Mouse (Mus musculus): ENCODE measurements around the gene As3mt. TPM values are rescaled to one million over a fixed set of nuclear protein-coding genes. Genes with fewer than 3 reads are reported as not detected.
"Not testable (repeated sequence)": the region's sequence is repeated elsewhere in the genome, so short reads cannot be mapped to it uniquely, and the experiment has no call there.

Gene As3mt
- polyA plus RNA-seq, 1 experiment = 2.9 TPM

- Histone ChIP-seq H3K27ac (ENCODE audit: insufficient read depth, low read length) (no peak overlapping the region), H3K4me3 (ENCODE audit: low read depth, low read length) (no peak overlapping the region), H3K9me3 (replicated peaks; ENCODE audit: control insufficient read depth, insufficient read depth, low read length, poor library complexity, severe bottlenecking) (no peaks in the 10 kb centered on the region), H3K27me3 (ENCODE audit: control insufficient read depth, insufficient read depth, low read length, poor library complexity, severe bottlenecking) (no peaks in the 10 kb centered on the region), H3K4me1 (ENCODE audit: control insufficient read depth, insufficient read depth, low read length) (no peaks in the 10 kb centered on the region), H3K9ac (ENCODE audit: low read depth, poor library complexity, severe bottlenecking) (no peak overlapping the region), H3K36me3 (ENCODE audit: control insufficient read depth, insufficient read depth, low read length, poor library complexity, severe bottlenecking) (no peaks in the 10 kb centered on the region)
- TF ChIP-seq POLR2A (IDR thresholded peaks at IDR 0.05; ENCODE audit: insufficient read depth, low read length) = no peak
- no peak for TF ChIP-seq EP300 (IDR thresholded peaks at IDR 0.05; ENCODE audit: insufficient read depth, low read depth, low read length)
- TF ChIP-seq CTCF (IDR thresholded peaks at IDR 0.05; ENCODE audit: low read depth, low read length) = no peak
Measured at GRCm38 (mm10) chr19:46726142-46726541, 18.9 kb downstream of the As3mt start.

GRCm38 (mm10) chr19:46727140-46727736 lies 20.0 kb downstream of the As3mt start:
- H3K27me3 ChIP-seq (ENCODE audit: control insufficient read depth, insufficient read depth, low read length, poor library complexity, severe bottlenecking) = no peaks in the 10 kb centered on the region
- H3K4me3 ChIP-seq (ENCODE audit: low read depth, low read length) = no peak overlapping the region
- H3K27ac ChIP-seq (ENCODE audit: insufficient read depth, low read length) = no peak overlapping the region
- no peak overlapping the region for H3K9ac ChIP-seq (ENCODE audit: low read depth, poor library complexity, severe bottlenecking)
- no peaks in the 10 kb centered on the region for H3K4me1 ChIP-seq (ENCODE audit: control insufficient read depth, insufficient read depth, low read length)
- no peak for TF ChIP-seq CTCF (IDR thresholded peaks at IDR 0.05; ENCODE audit: low read depth, low read length)
- TF ChIP-seq EP300 (IDR thresholded peaks at IDR 0.05; ENCODE audit: insufficient read depth, low read depth, low read length) = no peak
- TF ChIP-seq POLR2A (IDR thresholded peaks at IDR 0.05; ENCODE audit: insufficient read depth, low read length) = no peak
- H3K36me3 ChIP-seq (ENCODE audit: control insufficient read depth, insufficient read depth, low read length, poor library complexity, severe bottlenecking) = no peaks in the 10 kb centered on the region
- no peaks in the 10 kb centered on the region for H3K9me3 ChIP-seq (replicated peaks; ENCODE audit: control insufficient read depth, insufficient read depth, low read length, poor library complexity, severe bottlenecking)

- Histone ChIP-seq H3K27me3 (ENCODE audit: control insufficient read depth, insufficient read depth, low read length, poor library complexity, severe bottlenecking) (no peaks in the 10 kb centered on the region), H3K4me1 (ENCODE audit: control insufficient read depth, insufficient read depth, low read length) (no peaks in the 10 kb centered on the region), H3K27ac (ENCODE audit: insufficient read depth, low read length) (no peak overlapping the region), H3K9me3 (replicated peaks; ENCODE audit: control insufficient read depth, insufficient read depth, low read length, poor library complexity, severe bottlenecking) (no peaks in the 10 kb centered on the region), H3K9ac (ENCODE audit: low read depth, poor library complexity, severe bottlenecking) (no peak overlapping the region), H3K4me3 (ENCODE audit: low read depth, low read length) (no peak overlapping the region), H3K36me3 (ENCODE audit: control insufficient read depth, insufficient read depth, low read length, poor library complexity, severe bottlenecking) (no peaks in the 10 kb centered on the region)
- TF ChIP-seq EP300 (IDR thresholded peaks at IDR 0.05; ENCODE audit: insufficient read depth, low read depth, low read length) (no peak), POLR2A (IDR thresholded peaks at IDR 0.05; ENCODE audit: insufficient read depth, low read length) (no peak), CTCF (IDR thresholded peaks at IDR 0.05; ENCODE audit: low read depth, low read length) (no peak)
Measured at GRCm38 (mm10) chr19:46727945-46728540, 20.8 kb downstream of the As3mt start.

- Histone ChIP-seq H3K4me3 (ENCODE audit: low read depth, low read length) (no peak overlapping the region), H3K4me1 (ENCODE audit: control insufficient read depth, insufficient read depth, low read length) (no peaks in the 10 kb centered on the region), H3K9me3 (replicated peaks; ENCODE audit: control insufficient read depth, insufficient read depth, low read length, poor library complexity, severe bottlenecking) (no peaks in the 10 kb centered on the region), H3K27me3 (ENCODE audit: control insufficient read depth, insufficient read depth, low read length, poor library complexity, severe bottlenecking) (no peaks in the 10 kb centered on the region), H3K9ac (ENCODE audit: low read depth, poor library complexity, severe bottlenecking) (no peak overlapping the region), H3K27ac (ENCODE audit: insufficient read depth, low read length) (no peak overlapping the region), H3K36me3 (ENCODE audit: control insufficient read depth, insufficient read depth, low read length, poor library complexity, severe bottlenecking) (no peaks in the 10 kb centered on the region)
- no peak for TF ChIP-seq CTCF (IDR thresholded peaks at IDR 0.05; ENCODE audit: low read depth, low read length)
- no peak for TF ChIP-seq POLR2A (IDR thresholded peaks at IDR 0.05; ENCODE audit: insufficient read depth, low read length)
- TF ChIP-seq EP300 (IDR thresholded peaks at IDR 0.05; ENCODE audit: insufficient read depth, low read depth, low read length) = no peak
Measured at GRCm38 (mm10) chr19:46728909-46729308, 21.7 kb downstream of the As3mt start.

GRCm38 (mm10) chr19:46731351-46731750 lies 24.1 kb downstream of the As3mt start:
- H3K9me3 ChIP-seq (replicated peaks; ENCODE audit: control insufficient read depth, insufficient read depth, low read length, poor library complexity, severe bottlenecking) = no peaks in the 10 kb centered on the region
- no peak overlapping the region for H3K27ac ChIP-seq (ENCODE audit: insufficient read depth, low read length)
- H3K4me3 ChIP-seq (ENCODE audit: low read depth, low read length) = no peak overlapping the region
- no peak overlapping the region for H3K9ac ChIP-seq (ENCODE audit: low read depth, poor library complexity, severe bottlenecking)
- no peaks in the 10 kb centered on the region for H3K36me3 ChIP-seq (ENCODE audit: control insufficient read depth, insufficient read depth, low read length, poor library complexity, severe bottlenecking)
- no peak for TF ChIP-seq EP300 (IDR thresholded peaks at IDR 0.05; ENCODE audit: insufficient read depth, low read depth, low read length)
- no peak for TF ChIP-seq POLR2A (IDR thresholded peaks at IDR 0.05; ENCODE audit: insufficient read depth, low read length)
- TF ChIP-seq CTCF (IDR thresholded peaks at IDR 0.05; ENCODE audit: low read depth, low read length) = no peak
- H3K4me1 ChIP-seq (ENCODE audit: control insufficient read depth, insufficient read depth, low read length) = no peaks in the 10 kb centered on the region
- no peaks in the 10 kb centered on the region for H3K27me3 ChIP-seq (ENCODE audit: control insufficient read depth, insufficient read depth, low read length, poor library complexity, severe bottlenecking)

GRCm38 (mm10) chr19:46732673-46733072 lies 25.4 kb downstream of the As3mt start:
- not testable (repeated sequence) for H3K4me3 ChIP-seq (ENCODE audit: low read depth, low read length); H3K9ac ChIP-seq (ENCODE audit: low read depth, poor library complexity, severe bottlenecking); H3K27ac ChIP-seq (ENCODE audit: insufficient read depth, low read length); H3K27me3 ChIP-seq (ENCODE audit: control insufficient read depth, insufficient read depth, low read length, poor library complexity, severe bottlenecking); H3K36me3 ChIP-seq (ENCODE audit: control insufficient read depth, insufficient read depth, low read length, poor library complexity, severe bottlenecking); H3K4me1 ChIP-seq (ENCODE audit: control insufficient read depth, insufficient read depth, low read length); H3K9me3 ChIP-seq (replicated peaks; ENCODE audit: control insufficient read depth, insufficient read depth, low read length, poor library complexity, severe bottlenecking)
